Mouse (Mus musculus) hindbrain, postnatal 0 days (tissue): Measurements from ENCODE around the gene Odf4. TPM values are rescaled to one million over a fixed set of nuclear protein-coding genes. Genes with fewer than 3 reads are reported as not detected.
"Not testable (repeated sequence)": the region's sequence is repeated elsewhere in the genome, so short reads cannot be mapped to it uniquely, and the experiment has no call there.

Experiments used
- ATAC-seq: fragments of 200-750 bp; cut with Nextera tagmentation; 2 replicates; pipeline ENCODE4 v1.8.0; 2017; ENCODE audit warnings: mild to moderate bottlenecking, moderate TSS enrichment, moderate library complexity
- DNase-seq: peaks from one replicate; pipeline ENCODE4 v3.0.0-alpha.2; 2015; ENCODE audit warnings: low spot score
- H3K27ac ChIP-seq: fragments of 300-500 bp; sonication (generic); 2 replicates; pipeline ENCODE4 v1.5.1; 2014; ENCODE audit warnings: mild to moderate bottlenecking
- H3K27me3 ChIP-seq: fragments of 300-500 bp; sonication (generic); 2 replicates; pipeline ENCODE4 v1.6.1; 2014; ENCODE audit warnings: low read length, mixed read lengths; ENCODE audit not compliant: insufficient read depth
- H3K36me3 ChIP-seq: fragments of 300-500 bp; sonication (generic); 2 replicates; pipeline ENCODE4 v1.6.1; 2014; ENCODE audit warnings: low read length, mixed read lengths; ENCODE audit not compliant: insufficient read depth
- H3K4me1 ChIP-seq: fragments of 300-500 bp; sonication (generic); 2 replicates; pipeline ENCODE4 v1.6.1; 2014; ENCODE audit warnings: antibody characterized with exemption, low read length, mixed read lengths; ENCODE audit not compliant: insufficient read depth
- H3K4me2 ChIP-seq: fragments of 300-500 bp; sonication (generic); 2 replicates; pipeline ENCODE4 v1.6.1; 2014; ENCODE audit warnings: low read depth, mild to moderate bottlenecking, low read length, moderate library complexity, mixed read lengths
- H3K4me3 ChIP-seq: fragments of 300-500 bp; sonication (generic); 2 replicates; pipeline ENCODE4 v1.5.1; 2014; ENCODE audit warnings: low read length
- H3K9ac ChIP-seq: fragments of 300-500 bp; sonication (generic); replicated peaks from 2 replicates; pipeline ENCODE4 v1.6.1; 2014; ENCODE audit warnings: mild to moderate bottlenecking, low read length, moderate library complexity, mixed read lengths
- H3K9me3 ChIP-seq: fragments of 300-500 bp; sonication (generic); 2 replicates; pipeline ENCODE4 v1.6.1; 2016; ENCODE audit warnings: low read length, mixed read lengths
- CTCF ChIP-seq: IDR thresholded peaks from 2 replicates; pipeline ENCODE4 v1.5.1; 2016; ENCODE audit warnings: antibody characterized with exemption, control low read depth, low read depth
- WGBS: fragments of 180-500 bp; shearing (Covaris S2); extraction: QIAGEN DNeasy Blood & Tissue Kit; methylation state at CpG from one replicate; pipeline ENCODE4 v1.1.7; 2014; 5-methylcytosine and 5-hydroxymethylcytosine counted together
- polyA plus RNA-seq: library from polyadenylated mRNA; unstranded; fragments of >200 nt; fragmentation: Nextera tagmentation; extraction: Ambion mirVana; gene quantifications from 2 replicates; pipeline ENCODE4 v1.2.1, GENCODE M21; 2015
- total RNA-seq: library from RNA; depleted of rRNA; stranded (reverse); fragments of >200 nt; gene quantifications from 2 replicates; pipeline ENCODE4 v1.2.3, GENCODE M21; 2014

Odf4 gene
- total and polyA plus RNA-seq, 2 experiments from 2014 or later: 0.58 to 1.3 TPM

DNA sequence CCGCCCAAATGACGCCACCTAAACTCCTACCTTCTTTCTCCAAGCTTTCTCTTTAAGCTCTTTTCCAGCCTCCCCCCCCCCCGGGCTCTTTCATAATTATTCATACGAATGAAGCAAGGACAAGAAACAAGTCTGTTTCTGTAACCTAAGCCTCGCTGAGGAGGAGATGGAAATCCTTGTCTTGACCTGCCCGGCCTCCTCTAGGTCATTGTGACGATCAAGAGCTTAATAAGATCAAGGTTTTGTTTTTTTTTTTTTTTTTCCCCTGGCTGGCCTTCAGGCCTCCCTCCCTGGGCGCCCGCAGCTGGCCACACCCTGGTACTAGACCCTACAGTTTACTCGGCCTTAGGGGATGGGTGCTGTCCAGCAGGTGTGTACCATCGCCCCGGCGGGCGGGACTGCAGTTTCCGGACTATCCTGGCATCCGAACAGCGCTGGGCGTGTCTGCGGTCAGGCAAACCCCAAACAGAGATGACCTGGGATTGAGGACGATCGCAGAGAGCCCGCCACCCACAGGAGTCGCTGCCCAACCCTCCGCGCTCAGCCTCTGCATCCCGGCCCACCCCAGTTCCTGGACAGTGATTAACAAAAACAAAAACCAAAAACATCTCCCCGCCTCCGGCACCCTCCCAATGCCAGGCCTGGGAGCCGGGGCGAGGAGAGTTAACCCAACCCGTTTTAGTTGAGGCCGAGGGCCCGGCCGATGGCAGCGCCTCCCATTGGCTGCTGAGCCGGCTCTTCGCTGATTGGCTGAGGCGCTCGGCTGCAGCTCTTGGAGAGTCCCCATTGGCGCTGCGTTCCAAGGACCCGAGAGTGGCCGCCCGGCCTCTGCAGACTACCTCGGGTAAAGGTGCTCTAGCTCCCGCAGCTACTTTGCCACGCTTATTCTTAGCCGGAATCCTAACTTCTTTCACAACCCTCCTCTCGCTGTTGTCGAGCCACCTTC is 40.7 kb upstream of the Odf4 start, which contains the start of gene Slc25a35:
Gene Slc25a35, plus strand, starts transcription at position 795 of the 946 bp plus-strand sequence.
- TF ChIP-seq CTCF: peak; percentile 48; the same call in 1 of the 2 replicates
- Histone ChIP-seq H3K4me2 (peak within 1 kb of the TSS; percentile 92), H3K27ac (peak within 1 kb of the TSS; percentile 58; the same call in 1 of the 2 replicates), H3K9me3 (no peaks in the 10 kb centered on the region), H3K4me3 (peak within 1 kb of the TSS; percentile 64), H3K4me1 (no peaks in the 10 kb centered on the region), H3K27me3 (no peaks in the 10 kb centered on the region), H3K36me3 (no peaks in the 10 kb centered on the region), H3K9ac (peak within 1 kb of the TSS; percentile 64)
- ATAC-seq (peak; percentile 95), DNase-seq (peak; percentile 95)
- WGBS: under 1% methylated on average over 50 of the region's 50 CpGs

DNA sequence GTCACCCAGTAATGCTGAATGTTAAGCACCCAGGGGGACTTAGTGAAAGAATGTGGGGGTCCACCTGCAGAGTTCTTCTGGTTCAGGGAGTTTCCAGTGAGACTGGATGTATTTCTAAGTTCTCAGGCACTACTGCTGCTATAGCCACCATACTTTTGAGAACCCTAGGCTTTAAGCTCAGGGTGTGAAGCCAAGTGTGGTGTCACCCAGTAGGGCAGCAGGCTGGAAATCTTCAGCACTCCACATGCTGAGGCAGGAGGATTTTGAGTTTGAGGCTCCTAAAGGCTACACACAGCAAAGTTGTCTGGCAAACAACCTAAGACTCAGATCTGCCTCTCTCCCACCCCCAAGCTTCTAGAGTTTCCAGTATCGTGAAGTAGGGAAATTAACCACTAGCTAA is 39.7 kb upstream of the Odf4 start:
- DNase-seq (no peak), ATAC-seq (no peak)
- no peaks in the 10 kb centered on the region for H3K36me3 ChIP-seq
- H3K27ac ChIP-seq: no peak overlapping the region
- no peak overlapping the region for H3K4me3 ChIP-seq
- TF ChIP-seq CTCF: no peak
- H3K27me3 ChIP-seq: no peaks in the 10 kb centered on the region
- H3K4me1 ChIP-seq: no peaks in the 10 kb centered on the region
- 40% methylated on average over 1 of the region's 1 CpGs for WGBS
- H3K9ac ChIP-seq: no peak overlapping the region
- H3K9me3 ChIP-seq: no peaks in the 10 kb centered on the region
- peak overlapping the region; percentile 92; the same call in 1 of the 2 replicates for H3K4me2 ChIP-seq

DNA sequence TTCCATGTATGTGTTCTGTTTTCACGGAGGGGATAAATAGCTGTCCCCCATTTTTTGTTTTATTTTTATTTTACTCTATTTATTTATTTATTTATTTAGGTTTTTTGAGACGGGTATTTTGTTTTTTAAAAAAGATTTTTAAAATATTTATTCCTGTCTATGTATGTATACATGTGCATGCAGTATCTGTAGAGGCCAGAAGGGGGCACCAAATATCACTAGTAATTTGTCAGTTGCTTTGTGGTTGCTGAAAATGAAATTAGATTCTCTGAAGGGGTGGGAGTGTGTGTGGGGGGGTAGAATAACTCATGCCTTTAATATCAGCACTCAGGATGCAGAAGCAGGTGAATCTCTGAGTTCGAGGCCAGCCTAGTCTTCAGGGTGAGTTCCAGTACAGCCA is 39.0 kb upstream of the Odf4 start:
- Histone ChIP-seq H3K36me3 (no peaks in the 10 kb centered on the region), H3K9me3 (no peaks in the 10 kb centered on the region), H3K4me1 (no peaks in the 10 kb centered on the region), H3K27me3 (no peaks in the 10 kb centered on the region), H3K4me2 (no peak overlapping the region), H3K9ac (no peak overlapping the region), H3K4me3 (no peak overlapping the region), H3K27ac (no peak overlapping the region)
- peak; percentile 64 for TF ChIP-seq CTCF
- 27% methylated on average over 3 of the region's 3 CpGs for WGBS
- DNase-seq: peak; percentile 80
- ATAC-seq: no peak

DNA sequence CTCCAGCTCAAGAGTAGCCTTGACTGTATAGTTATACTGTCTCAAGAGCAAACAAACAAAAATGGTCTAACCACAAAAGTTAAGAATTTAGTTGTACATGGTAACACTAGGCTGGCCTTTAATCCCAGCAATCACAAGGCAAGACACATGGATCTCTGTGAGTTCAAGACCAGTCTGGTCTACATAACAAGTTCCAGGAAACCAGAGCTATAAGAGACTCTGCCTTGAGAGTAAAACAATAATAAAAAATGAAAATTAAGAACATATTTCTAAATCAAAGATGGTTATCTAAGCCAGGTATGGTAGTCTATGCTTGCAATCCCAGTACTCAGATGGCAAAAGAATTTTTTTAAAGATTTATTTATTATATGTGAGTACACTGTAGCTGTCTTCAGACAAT is 38.2 kb upstream of the Odf4 start:
- no peaks in the 10 kb centered on the region for H3K9me3 ChIP-seq
- H3K4me3 ChIP-seq: no peak overlapping the region
- DNase-seq: no peak
- H3K9ac ChIP-seq: no peak overlapping the region
- H3K4me2 ChIP-seq: no peak overlapping the region
- H3K4me1 ChIP-seq: no peaks in the 10 kb centered on the region
- no peaks in the 10 kb centered on the region for H3K36me3 ChIP-seq
- TF ChIP-seq CTCF: no peak
- no peak for ATAC-seq
- H3K27me3 ChIP-seq: no peaks in the 10 kb centered on the region
- no peak overlapping the region for H3K27ac ChIP-seq

DNA sequence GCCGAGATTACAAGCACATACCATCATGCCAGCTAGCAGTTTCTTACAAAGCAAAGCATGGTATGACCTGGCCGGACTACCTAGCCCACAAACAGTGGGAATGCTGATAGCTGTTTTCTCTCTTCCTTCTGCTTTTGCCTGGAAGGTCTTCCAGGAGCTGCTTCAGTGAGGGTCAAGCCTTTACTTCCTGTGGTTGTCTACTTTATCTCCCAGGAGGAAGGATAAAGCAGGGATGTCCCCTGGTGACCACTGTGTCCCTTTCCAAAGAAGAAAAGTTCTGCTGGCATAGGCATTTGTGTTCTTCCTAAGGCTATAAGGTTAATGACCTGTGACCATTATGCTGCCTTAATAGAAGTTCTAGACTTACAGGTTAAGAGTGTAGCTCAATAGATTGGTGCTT is 36.5 kb upstream of the Odf4 start:
- no peak overlapping the region for H3K9ac ChIP-seq
- no peaks in the 10 kb centered on the region for H3K27me3 ChIP-seq
- no peak overlapping the region for H3K4me2 ChIP-seq
- TF ChIP-seq CTCF: no peak
- WGBS: 84% methylated on average over 2 of the region's 2 CpGs
- no peaks in the 10 kb centered on the region for H3K4me1 ChIP-seq
- H3K27ac ChIP-seq: no peak overlapping the region
- H3K4me3 ChIP-seq: no peak overlapping the region
- no peaks in the 10 kb centered on the region for H3K36me3 ChIP-seq
- H3K9me3 ChIP-seq: no peaks in the 10 kb centered on the region
- ATAC-seq (no peak), DNase-seq (no peak)

DNA sequence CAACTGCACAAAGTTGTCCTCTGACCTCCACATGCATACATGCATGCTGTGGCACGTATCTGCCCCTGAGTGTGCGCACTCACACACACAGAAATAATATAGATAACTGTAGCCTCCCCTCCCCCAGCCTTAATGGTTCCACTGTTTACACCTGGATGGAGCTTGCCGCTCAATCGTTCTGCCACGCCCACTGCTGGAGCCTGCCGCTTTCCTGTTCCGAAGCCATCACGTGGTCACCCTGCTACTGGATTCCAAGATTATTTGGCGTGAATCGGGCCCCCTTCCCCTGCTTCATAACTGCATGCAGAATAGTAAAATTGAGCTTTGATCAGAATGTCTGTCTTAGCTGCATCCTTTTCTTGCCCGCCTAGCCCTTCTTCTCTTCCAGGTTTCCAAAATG is 35.3 kb upstream of the Odf4 start:
- H3K4me2 ChIP-seq, H3K9ac ChIP-seq, H3K4me1 ChIP-seq, H3K36me3 ChIP-seq, H3K9me3 ChIP-seq, H3K27me3 ChIP-seq, ATAC-seq, DNase-seq, H3K4me3 ChIP-seq, H3K27ac ChIP-seq: not testable (repeated sequence)
- WGBS: 28% methylated on average over 11 of the region's 11 CpGs

DNA sequence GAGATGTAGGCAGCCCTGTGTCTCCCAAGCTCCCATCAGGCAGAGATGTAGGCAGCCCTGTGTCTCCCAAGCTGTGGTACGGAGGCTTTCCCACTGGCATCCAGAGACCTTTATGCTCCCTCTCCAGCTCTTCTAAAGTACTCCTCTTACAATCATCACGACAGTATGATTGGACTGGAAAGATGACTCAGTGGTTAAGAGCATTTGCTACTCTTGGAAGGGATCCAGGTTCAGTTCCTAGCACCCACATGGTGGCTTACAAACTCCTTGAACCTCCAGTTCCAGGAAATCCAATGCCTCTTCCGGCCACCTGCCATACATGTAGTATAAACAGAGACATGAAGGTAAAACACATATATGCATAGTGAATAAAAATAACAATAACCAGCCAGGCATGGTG is 34.7 kb upstream of the Odf4 start:
- Histone ChIP-seq H3K4me2 (no peak overlapping the region), H3K36me3 (no peaks in the 10 kb centered on the region), H3K4me1 (no peaks in the 10 kb centered on the region), H3K4me3 (no peak overlapping the region), H3K27me3 (no peaks in the 10 kb centered on the region), H3K27ac (no peak overlapping the region), H3K9ac (no peak overlapping the region), H3K9me3 (no peaks in the 10 kb centered on the region)
- no peak for TF ChIP-seq CTCF
- DNase-seq: no peak
- ATAC-seq: no peak
- 81% methylated on average over 3 of the region's 3 CpGs for WGBS
